Mouse (Mus musculus) adrenal gland, adult 18-20 months (tissue): ENCODE data around the gene Ppp1r14a. TPM values are rescaled to one million over a fixed set of nuclear protein-coding genes. Genes with fewer than 3 reads are reported as not detected.

ENCODE experiments used
- DNase-seq, 2 experiments: peaks; one replicate each; pipeline ENCODE4 v3.0.0; 2021 to 2022; ENCODE audit warnings: low spot score in 2 of 2
- total RNA-seq, 2 experiments: library from RNA; stranded (reverse); gene quantifications; 1 replicate in 1 of 2; 2 replicates in 1 of 2; pipeline ENCODE4 v1.2.3; 2021

Ppp1r14a gene
- total RNA-seq, 2 experiments from 2014 or later: 4.8 TPM

DNA sequence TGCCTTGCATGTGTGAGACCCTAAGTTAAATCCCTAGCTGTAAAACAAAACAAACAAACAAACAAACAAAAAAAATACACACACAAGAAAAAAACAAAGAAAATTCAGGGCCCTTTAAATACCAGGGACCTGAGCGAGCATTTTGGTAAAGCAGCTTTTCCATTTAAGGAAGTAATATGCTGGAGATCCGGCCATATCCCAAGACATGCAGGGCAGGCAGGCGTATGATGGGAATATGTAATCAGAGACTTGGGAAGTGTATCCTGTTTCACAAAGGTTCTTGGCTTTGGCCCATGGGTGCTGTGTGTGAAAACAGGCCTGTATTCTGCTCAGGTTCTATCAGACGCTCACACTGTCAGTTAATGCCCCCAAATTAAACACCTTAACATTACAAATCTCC, 11.6 kb upstream of the Ppp1r14a start:
- DNase-seq: no peak

- DNase-seq: no peak
These were observed 9.8 kb upstream of the Ppp1r14a start for GRCm38 (mm10) chr7:29279261-29279660.

DNA sequence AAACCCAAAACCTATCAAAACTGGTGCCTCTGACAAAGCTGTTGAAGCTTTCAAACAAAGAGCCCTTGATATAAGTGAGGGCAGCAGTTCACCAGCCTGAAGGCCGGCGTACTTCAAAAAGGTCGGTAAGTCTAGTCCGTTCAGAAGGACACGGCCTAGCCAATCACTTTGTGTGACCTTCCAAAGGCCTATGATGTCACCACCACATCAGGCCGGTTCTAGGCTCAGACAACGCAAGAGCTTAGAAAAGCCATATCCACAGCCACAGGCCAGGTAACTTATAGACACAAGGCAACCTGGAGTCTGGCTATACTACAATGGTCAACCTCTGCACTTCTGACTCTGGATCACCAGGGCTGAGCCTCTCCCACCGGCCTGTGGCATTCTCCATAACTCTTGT, 9.2 kb upstream of the Ppp1r14a start:
- DNase-seq: peak in 1 of 2 experiments; percentile 24

GRCm38 (mm10) chr7:29280801-29281200, 8.3 kb upstream of the Ppp1r14a start:
- no peak for DNase-seq

- peak; percentile 63 to 78 for DNase-seq
These were observed 7.7 kb upstream of the Ppp1r14a start, which contains the start of gene Spint2 for GRCm38 (mm10) chr7:29281201-29282073. Gene Spint2, minus strand, starts transcription at chr7:29281912.

DNA sequence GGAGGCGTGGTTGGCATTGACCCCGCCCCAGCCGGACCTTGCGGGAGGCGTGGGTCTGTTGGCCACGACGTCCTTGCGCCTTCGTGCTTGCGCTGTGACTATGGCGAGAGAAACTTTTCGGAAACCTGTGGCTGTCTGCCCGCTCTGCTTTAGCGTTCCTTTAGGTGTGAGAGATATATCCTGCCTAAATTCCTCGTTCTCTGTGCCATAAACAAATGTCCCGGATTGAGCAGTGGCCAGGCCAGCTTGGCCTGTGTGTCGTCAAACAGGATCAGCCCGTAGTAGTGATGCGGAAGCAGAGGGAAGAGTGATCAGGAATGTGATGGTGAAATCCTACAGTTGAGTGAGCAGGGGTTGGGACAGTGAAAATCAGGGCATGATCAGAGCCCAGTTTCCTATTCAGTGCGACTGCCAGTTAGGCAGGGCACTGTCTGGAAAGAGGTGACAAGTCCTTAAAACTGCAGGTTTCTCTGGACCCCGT, 7.0 kb upstream of the Ppp1r14a start:
- DNase-seq: no peak

DNA sequence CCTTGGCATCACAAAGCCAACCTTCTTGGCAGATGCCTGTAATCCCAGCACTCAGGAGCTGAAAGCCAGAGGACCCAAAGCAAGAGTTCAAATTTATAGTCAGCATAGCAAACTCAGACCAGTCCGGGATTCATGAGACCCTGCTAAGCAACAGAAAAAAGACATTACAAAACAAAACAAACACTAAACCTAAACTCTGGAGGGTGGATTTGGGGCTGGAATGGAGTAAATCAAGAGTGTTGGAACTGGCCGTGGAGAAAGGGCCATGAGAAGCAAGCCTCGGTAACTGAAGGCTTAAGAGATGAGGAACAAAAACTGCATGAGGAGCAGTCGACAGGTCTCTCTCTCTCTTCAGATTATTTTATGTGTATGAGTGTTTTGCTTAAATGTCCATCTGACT, 5.2 kb upstream of the Ppp1r14a start:
- no peak for DNase-seq

DNA sequence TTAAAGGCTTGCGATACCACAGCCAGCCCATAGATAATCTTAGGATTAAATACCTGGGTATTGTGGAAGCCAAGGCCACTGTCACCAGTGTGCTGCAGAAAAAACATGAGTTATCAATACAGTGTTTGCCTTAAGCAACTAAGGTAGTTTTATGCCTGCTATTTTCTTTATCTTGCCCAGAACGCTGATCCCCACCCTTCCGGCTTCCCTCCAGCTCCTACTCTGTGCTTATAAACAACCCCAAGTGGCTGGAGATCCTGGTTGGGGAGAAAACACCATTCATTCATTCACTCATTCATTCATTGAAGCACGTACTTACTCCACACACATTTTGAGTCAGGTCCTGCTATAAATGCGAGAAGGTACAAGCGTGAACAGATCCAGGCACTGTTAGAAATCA, 4.6 kb upstream of the Ppp1r14a start:
- no peak for DNase-seq

- DNase-seq: no peak
These were observed 1.6 kb upstream of the Ppp1r14a start for GRCm38 (mm10) chr7:29287481-29287880.

GRCm38 (mm10) chr7:29288079-29288478, 1.0 kb upstream of the Ppp1r14a start:
- no peak for DNase-seq

- no peak for DNase-seq
These were observed 748 bp downstream of the Ppp1r14a start for GRCm38 (mm10) chr7:29289856-29290255.

DNA sequence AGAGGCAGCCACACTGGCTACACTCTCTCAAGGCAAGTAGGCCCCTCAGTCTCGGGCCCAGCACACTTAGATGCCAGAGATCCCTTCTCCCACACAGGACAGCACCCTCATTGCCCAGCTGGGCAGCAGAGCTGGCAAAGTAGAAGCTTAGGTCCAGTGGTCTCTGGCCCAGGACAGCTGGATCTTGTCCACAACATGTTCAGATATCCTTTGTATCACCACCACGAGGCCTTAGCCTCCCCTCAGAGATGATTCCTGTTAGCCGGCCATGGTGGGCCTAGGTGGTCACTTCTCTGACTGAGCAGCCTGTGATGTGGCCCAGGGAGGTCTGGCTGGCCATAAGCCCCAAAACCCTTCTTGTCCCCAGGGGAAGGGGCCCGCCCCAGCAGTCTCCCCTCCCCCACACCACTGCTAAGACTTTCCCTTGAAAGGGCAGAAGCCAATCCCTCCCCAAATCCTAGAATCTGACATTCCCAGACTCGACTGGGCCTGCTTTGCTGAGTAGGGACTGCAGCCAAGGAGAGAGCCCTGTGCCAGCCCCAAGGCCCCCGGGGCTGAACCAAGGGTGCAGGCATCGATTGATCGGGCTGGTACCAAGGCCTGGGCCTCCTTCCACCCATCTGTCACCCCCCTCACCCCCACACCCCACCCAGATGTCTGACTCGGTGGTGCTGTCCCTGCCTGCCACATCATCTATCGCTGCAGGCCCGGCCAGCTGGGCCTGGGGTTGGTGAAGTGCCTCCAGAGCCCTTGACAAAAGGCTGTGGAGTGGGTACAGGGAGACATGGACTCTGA, 1.8 kb downstream of the Ppp1r14a start:
- no peak for DNase-seq

DNA sequence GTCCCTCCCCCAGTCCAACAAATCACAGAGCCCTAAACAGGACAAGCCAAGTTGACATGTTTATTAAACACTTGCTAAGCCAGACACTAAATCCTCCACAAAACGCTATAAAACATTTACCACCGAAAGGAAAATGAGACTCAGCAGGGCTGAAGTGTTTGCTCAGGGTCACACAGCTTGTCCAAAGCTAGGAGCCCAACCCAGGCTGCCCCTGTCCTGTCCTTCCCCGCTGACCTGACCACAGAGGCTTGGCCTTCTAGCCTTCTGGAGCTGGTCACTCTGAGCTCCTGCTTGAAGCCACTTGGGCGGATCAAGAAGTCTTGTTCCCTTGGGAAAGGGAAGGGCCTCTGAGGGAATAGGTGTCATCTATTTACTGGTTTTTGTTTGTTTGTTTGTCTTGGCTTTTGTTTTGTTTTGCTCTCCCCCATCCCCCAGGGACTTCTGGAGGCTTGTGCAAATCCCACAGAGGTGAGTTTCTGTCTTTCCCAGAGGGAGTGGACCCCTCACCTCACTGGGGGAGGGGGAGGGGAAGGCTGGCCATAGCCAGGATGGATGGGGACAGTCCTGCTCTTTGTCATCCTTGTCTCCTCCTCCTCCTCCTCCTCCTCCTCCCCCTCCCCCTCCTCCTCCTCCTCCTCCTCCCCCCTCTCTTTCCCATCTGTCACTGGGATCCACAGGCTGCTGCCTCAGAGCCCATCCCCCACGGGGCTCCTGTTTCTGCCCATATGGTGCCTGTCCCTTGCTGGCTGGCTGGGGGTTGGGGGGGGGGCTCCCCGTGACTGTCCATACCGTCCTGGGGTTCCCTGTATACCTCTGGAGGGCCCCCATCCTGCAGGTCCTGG, 2.7 kb downstream of the Ppp1r14a start:
- DNase-seq: no peak

- DNase-seq: no peak
These were observed 3.5 kb downstream of the Ppp1r14a start for GRCm38 (mm10) chr7:29292458-29293098.

DNA sequence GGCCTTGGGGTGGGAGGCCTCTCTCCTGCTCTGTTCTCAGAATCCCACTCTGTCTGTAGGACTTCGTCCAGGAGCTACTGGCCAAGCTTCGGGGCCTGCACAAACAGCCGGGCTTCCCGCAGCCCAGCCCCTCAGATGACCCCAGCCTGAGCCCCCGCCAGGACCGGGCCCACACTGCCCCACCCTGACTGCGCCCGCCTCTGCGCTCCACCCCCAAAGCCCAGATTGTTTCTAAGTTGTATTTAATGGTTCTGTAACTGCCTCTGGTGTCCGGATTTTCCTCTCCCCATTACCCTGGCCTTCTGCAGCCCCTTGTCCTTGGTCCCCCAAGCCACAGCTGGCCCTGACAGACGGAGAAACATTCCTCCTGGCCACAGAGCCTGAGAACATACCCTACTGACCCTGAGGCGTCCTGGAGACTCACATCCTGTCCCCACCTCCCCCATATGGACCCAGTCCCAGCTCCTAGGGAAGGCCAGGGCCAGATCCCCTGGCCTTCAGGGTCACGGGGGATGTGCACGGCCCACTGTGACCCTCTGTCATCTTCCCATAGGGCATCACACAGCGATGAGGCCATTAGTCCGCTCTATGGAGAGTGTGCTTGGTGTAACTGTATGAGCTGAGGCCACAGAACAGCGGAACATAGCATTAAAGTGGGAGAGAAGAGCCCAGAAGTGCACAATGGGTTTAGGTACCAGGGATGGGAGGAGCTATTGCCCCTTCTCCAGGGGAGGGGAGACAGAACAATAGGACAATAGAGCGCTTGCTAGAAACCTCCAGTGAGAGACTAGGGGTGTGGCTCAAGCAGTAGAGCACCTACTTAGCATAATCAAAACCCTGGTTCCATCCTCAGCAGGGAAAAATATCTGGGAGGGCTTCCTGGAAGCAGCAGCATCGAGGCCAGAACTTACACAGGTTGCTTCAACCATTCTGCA, 4.3 kb downstream of the Ppp1r14a start:
- DNase-seq: no peak

DNA sequence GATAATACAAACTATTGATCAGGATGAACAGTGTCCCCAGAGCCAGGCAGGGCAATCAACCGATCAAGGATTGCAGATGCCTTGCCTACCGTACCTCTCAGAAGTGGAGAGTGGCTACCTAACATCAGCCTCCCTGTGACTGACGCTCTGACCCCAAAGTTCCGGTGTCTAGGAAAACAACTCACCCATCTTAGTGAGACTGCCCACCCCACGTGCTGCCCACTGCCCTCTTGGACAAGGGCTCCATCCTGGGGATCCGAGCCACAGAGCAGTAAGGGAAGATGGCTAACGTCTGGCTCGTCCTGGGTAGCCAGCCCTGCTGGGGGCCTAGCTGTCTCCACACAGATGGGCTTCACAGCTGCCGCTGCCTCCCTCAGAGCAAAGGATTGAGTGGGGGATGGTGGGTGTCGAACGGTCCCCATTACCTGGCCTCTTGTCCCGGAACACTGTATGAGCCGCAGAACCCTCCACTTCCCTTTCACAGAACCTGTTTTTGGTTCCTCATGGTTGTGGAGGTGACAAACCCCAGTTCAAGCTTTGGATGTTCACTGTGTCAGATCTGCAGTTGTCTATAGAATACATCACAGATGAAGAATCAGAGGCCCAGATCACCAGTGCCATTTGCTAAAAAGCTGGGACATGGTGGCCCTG, 5.1 kb downstream of the Ppp1r14a start:
- DNase-seq: no peak

- DNase-seq: no peak
These were observed 6.9 kb downstream of the Ppp1r14a start for GRCm38 (mm10) chr7:29295861-29296647.

DNA sequence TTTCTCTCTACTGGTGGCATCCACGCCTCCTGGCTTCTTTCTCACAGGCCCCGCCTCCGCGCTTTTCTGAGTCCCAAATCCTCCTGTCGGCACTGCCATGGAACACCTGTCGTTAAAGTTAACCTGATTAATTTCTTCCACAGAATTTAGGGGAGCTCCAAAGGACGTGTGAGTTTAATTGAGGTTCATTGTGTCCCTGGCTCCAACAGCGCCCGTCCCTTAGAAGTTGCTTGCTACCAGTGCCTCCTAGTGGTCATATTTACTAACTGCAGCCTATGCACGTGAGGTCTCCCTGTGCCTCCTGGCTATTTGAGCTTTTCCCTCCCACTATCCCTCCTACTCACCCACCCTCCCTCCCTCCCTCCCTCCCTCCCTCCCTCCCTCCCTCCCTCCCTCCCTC, 7.9 kb downstream of the Ppp1r14a start:
- DNase-seq: peak; percentile 38 to 49
